Mouse (Mus musculus): ENCODE results near the gene Adora2a. TPM values are rescaled to one million over a fixed set of nuclear protein-coding genes. Genes with fewer than 3 reads are reported as not detected.
"Not testable (repeated sequence)": the region's sequence is repeated elsewhere in the genome, so short reads cannot be mapped to it uniquely, and the experiment has no call there.

Gene Adora2a
- polyA plus RNA-seq, 1 experiment from 2014 or later = 4.1 TPM

GRCm38 (mm10) chr10:75339377-75339776 lies 22.7 kb downstream of the Adora2a start:
- no peaks in the 10 kb centered on the region for H3K4me1 ChIP-seq (ENCODE audit: control insufficient read depth, insufficient read depth, low read length)
- no peak for DNase-seq (ENCODE audit: low spot score)
- H3K9ac ChIP-seq (ENCODE audit: low read depth, low read length) = no peak overlapping the region
- H3K4me2 ChIP-seq (ENCODE audit: low read depth, low read length) = no peak overlapping the region
- H3K4me3 ChIP-seq (ENCODE audit: low read depth, low read length) = no peak overlapping the region
- H3K27me3 ChIP-seq (replicated peaks; ENCODE audit: control insufficient read depth, insufficient read depth, low read length) = no peaks in the 10 kb centered on the region
- ATAC-seq (ENCODE audit: low read depth) = no peak
- no peaks in the 10 kb centered on the region for H3K36me3 ChIP-seq (ENCODE audit: control insufficient read depth, insufficient read depth, low read length)
- WGBS = 79% methylated on average over 7 of the region's 7 CpGs
- no peaks in the 10 kb centered on the region for H3K9me3 ChIP-seq (ENCODE audit: control insufficient read depth, low read length)
- H3K27ac ChIP-seq (replicated peaks; ENCODE audit: low read depth, low read length) = no peak overlapping the region

GRCm38 (mm10) chr10:75341936-75342335 lies 25.3 kb downstream of the Adora2a start:
- DNase-seq (ENCODE audit: low spot score) (peak; percentile 35), ATAC-seq (ENCODE audit: low read depth) (no peak)
- H3K9me3 ChIP-seq (ENCODE audit: control insufficient read depth, low read length) = no peaks in the 10 kb centered on the region
- H3K27me3 ChIP-seq (replicated peaks; ENCODE audit: control insufficient read depth, insufficient read depth, low read length) = no peaks in the 10 kb centered on the region
- no peaks in the 10 kb centered on the region for H3K4me1 ChIP-seq (ENCODE audit: control insufficient read depth, insufficient read depth, low read length)
- no peaks in the 10 kb centered on the region for H3K36me3 ChIP-seq (ENCODE audit: control insufficient read depth, insufficient read depth, low read length)
- no peak overlapping the region for H3K9ac ChIP-seq (ENCODE audit: low read depth, low read length)
- no peak overlapping the region for H3K27ac ChIP-seq (replicated peaks; ENCODE audit: low read depth, low read length)
- H3K4me2 ChIP-seq (ENCODE audit: low read depth, low read length) = no peak overlapping the region
- H3K4me3 ChIP-seq (ENCODE audit: low read depth, low read length) = no peak overlapping the region
- WGBS = 33% methylated on average over 8 of the region's 8 CpGs

- not testable (repeated sequence) for H3K27ac ChIP-seq (replicated peaks; ENCODE audit: low read depth, low read length); H3K9ac ChIP-seq (ENCODE audit: low read depth, low read length); H3K36me3 ChIP-seq (ENCODE audit: control insufficient read depth, insufficient read depth, low read length); DNase-seq (ENCODE audit: low spot score); H3K27me3 ChIP-seq (replicated peaks; ENCODE audit: control insufficient read depth, insufficient read depth, low read length); H3K4me3 ChIP-seq (ENCODE audit: low read depth, low read length); H3K9me3 ChIP-seq (ENCODE audit: control insufficient read depth, low read length); H3K4me1 ChIP-seq (ENCODE audit: control insufficient read depth, insufficient read depth, low read length); H3K4me2 ChIP-seq (ENCODE audit: low read depth, low read length)
- ATAC-seq (ENCODE audit: low read depth) = peak; percentile 41; the same call in 1 of the 2 replicates
- 38% methylated on average over 1 of the region's 1 CpGs for WGBS
Measured at GRCm38 (mm10) chr10:75344563-75344962, 27.9 kb downstream of the Adora2a start.

GRCm38 (mm10) chr10:75345265-75345664 lies 28.6 kb downstream of the Adora2a start:
- Histone ChIP-seq H3K27me3 (replicated peaks; ENCODE audit: control insufficient read depth, insufficient read depth, low read length) (no peaks in the 10 kb centered on the region), H3K36me3 (ENCODE audit: control insufficient read depth, insufficient read depth, low read length) (no peaks in the 10 kb centered on the region), H3K27ac (replicated peaks; ENCODE audit: low read depth, low read length) (no peak overlapping the region), H3K4me3 (ENCODE audit: low read depth, low read length) (no peak overlapping the region), H3K4me2 (ENCODE audit: low read depth, low read length) (no peak overlapping the region), H3K4me1 (ENCODE audit: control insufficient read depth, insufficient read depth, low read length) (no peaks in the 10 kb centered on the region), H3K9me3 (ENCODE audit: control insufficient read depth, low read length) (no peaks in the 10 kb centered on the region), H3K9ac (ENCODE audit: low read depth, low read length) (no peak overlapping the region)
- WGBS = 67% methylated on average over 2 of the region's 2 CpGs
- ATAC-seq (ENCODE audit: low read depth) = no peak
- peak; percentile 15 for DNase-seq (ENCODE audit: low spot score)

GRCm38 (mm10) chr10:75350564-75350963 lies 33.9 kb downstream of the Adora2a start:
- 89% methylated on average over 5 of the region's 5 CpGs for WGBS

GRCm38 (mm10) chr10:75352541-75352940 lies 35.9 kb downstream of the Adora2a start:
- no peaks in the 10 kb centered on the region for H3K4me1 ChIP-seq (ENCODE audit: control insufficient read depth, insufficient read depth, low read length)
- DNase-seq (ENCODE audit: low spot score) (no peak), ATAC-seq (ENCODE audit: low read depth) (no peak)
- H3K27ac ChIP-seq (replicated peaks; ENCODE audit: low read depth, low read length) = no peak overlapping the region
- no peaks in the 10 kb centered on the region for H3K27me3 ChIP-seq (replicated peaks; ENCODE audit: control insufficient read depth, insufficient read depth, low read length)
- H3K9me3 ChIP-seq (ENCODE audit: control insufficient read depth, low read length) = no peaks in the 10 kb centered on the region
- WGBS = 96% methylated on average over 12 of the region's 12 CpGs
- H3K4me3 ChIP-seq (ENCODE audit: low read depth, low read length) = no peak overlapping the region
- H3K36me3 ChIP-seq (ENCODE audit: control insufficient read depth, insufficient read depth, low read length) = no peaks in the 10 kb centered on the region
- H3K9ac ChIP-seq (ENCODE audit: low read depth, low read length) = no peak overlapping the region
- H3K4me2 ChIP-seq (ENCODE audit: low read depth, low read length) = no peak overlapping the region

More at GRCm38 (mm10) chr10:75350564-75350963, 33.9 kb downstream of the Adora2a start:
- Histone ChIP-seq H3K36me3 (ENCODE audit: control insufficient read depth, insufficient read depth, low read length) (no peaks in the 10 kb centered on the region), H3K4me2 (ENCODE audit: low read depth, low read length) (no peak overlapping the region), H3K9ac (ENCODE audit: low read depth, low read length) (no peak overlapping the region), H3K4me3 (ENCODE audit: low read depth, low read length) (no peak overlapping the region), H3K27me3 (replicated peaks; ENCODE audit: control insufficient read depth, insufficient read depth, low read length) (no peaks in the 10 kb centered on the region), H3K27ac (replicated peaks; ENCODE audit: low read depth, low read length) (no peak overlapping the region), H3K4me1 (ENCODE audit: control insufficient read depth, insufficient read depth, low read length) (no peaks in the 10 kb centered on the region), H3K9me3 (ENCODE audit: control insufficient read depth, low read length) (no peaks in the 10 kb centered on the region)
- DNase-seq (ENCODE audit: low spot score) = no peak
- no peak for ATAC-seq (ENCODE audit: low read depth)

- H3K9ac ChIP-seq (ENCODE audit: low read depth, low read length); H3K4me3 ChIP-seq (ENCODE audit: low read depth, low read length); H3K4me1 ChIP-seq (ENCODE audit: control insufficient read depth, insufficient read depth, low read length); H3K36me3 ChIP-seq (ENCODE audit: control insufficient read depth, insufficient read depth, low read length); H3K4me2 ChIP-seq (ENCODE audit: low read depth, low read length); H3K27ac ChIP-seq (replicated peaks; ENCODE audit: low read depth, low read length); H3K27me3 ChIP-seq (replicated peaks; ENCODE audit: control insufficient read depth, insufficient read depth, low read length); DNase-seq (ENCODE audit: low spot score); H3K9me3 ChIP-seq (ENCODE audit: control insufficient read depth, low read length); ATAC-seq (ENCODE audit: low read depth): not testable (repeated sequence)
- WGBS = 68% methylated on average over 6 of the region's 9 CpGs
Measured at GRCm38 (mm10) chr10:75353838-75354241, 37.2 kb downstream of the Adora2a start.

GRCm38 (mm10) chr10:75355341-75355740 lies 38.7 kb downstream of the Adora2a start:
- Histone ChIP-seq H3K9me3 (ENCODE audit: control insufficient read depth, low read length) (no peaks in the 10 kb centered on the region), H3K9ac (ENCODE audit: low read depth, low read length) (no peak overlapping the region), H3K4me2 (ENCODE audit: low read depth, low read length) (no peak overlapping the region), H3K27me3 (replicated peaks; ENCODE audit: control insufficient read depth, insufficient read depth, low read length) (no peaks in the 10 kb centered on the region), H3K36me3 (ENCODE audit: control insufficient read depth, insufficient read depth, low read length) (no peaks in the 10 kb centered on the region), H3K4me1 (ENCODE audit: control insufficient read depth, insufficient read depth, low read length) (no peaks in the 10 kb centered on the region), H3K4me3 (ENCODE audit: low read depth, low read length) (no peak overlapping the region), H3K27ac (replicated peaks; ENCODE audit: low read depth, low read length) (no peak overlapping the region)
- no peak for DNase-seq (ENCODE audit: low spot score)
- 62% methylated on average over 4 of the region's 4 CpGs for WGBS
- ATAC-seq (ENCODE audit: low read depth) = no peak

- 41% methylated on average over 1 of the region's 1 CpGs for WGBS
- not testable (repeated sequence) for H3K4me1 ChIP-seq (ENCODE audit: control insufficient read depth, insufficient read depth, low read length); H3K4me2 ChIP-seq (ENCODE audit: low read depth, low read length); H3K27me3 ChIP-seq (replicated peaks; ENCODE audit: control insufficient read depth, insufficient read depth, low read length); H3K36me3 ChIP-seq (ENCODE audit: control insufficient read depth, insufficient read depth, low read length); H3K9ac ChIP-seq (ENCODE audit: low read depth, low read length); H3K4me3 ChIP-seq (ENCODE audit: low read depth, low read length); H3K27ac ChIP-seq (replicated peaks; ENCODE audit: low read depth, low read length); H3K9me3 ChIP-seq (ENCODE audit: control insufficient read depth, low read length)
- ATAC-seq (ENCODE audit: low read depth) = peak; percentile 68
- peak; percentile 62 for DNase-seq (ENCODE audit: low spot score)
Measured at GRCm38 (mm10) chr10:75364214-75364690, 47.6 kb downstream of the Adora2a start.

Measured in embryonic facial prominence, embryonic 14.5 days (tissue).